Mouse (Mus musculus) testis, postnatal 10 days (tissue): ENCODE data around the gene Gm8890.
"Not testable (repeated sequence)": the region's sequence is repeated elsewhere in the genome, so short reads cannot be mapped to it uniquely, and the experiment has no call there.

Experiments used
- DNase-seq: peaks from one replicate; pipeline ENCODE4 v3.0.0; 2021; ENCODE audit warnings: low spot score

The Gm8890 gene

GRCm38 (mm10) chr5:11255733-11256132 lies at the start of gene Gm8890:
Gene Gm8890, plus strand, starts transcription at chr5:11256033.
- not testable (repeated sequence) for DNase-seq

GRCm38 (mm10) chr5:11256221-11256620 lies 388 bp downstream of the Gm8890 start:
- not testable (repeated sequence) for DNase-seq
